Mouse (Mus musculus) forebrain, embryonic 15.5 days (tissue): Measurements from ENCODE around the gene Ank3. TPM values are rescaled to one million over a fixed set of nuclear protein-coding genes. Genes with fewer than 3 reads are reported as not detected.
A peak's percentile ranks its signal among the peaks of the same experiment; 100 is the strongest.

Experiments
- ATAC-seq: fragments of 200-750 bp; cut with Nextera tagmentation; replicated peaks from 2 replicates; pipeline ENCODE4 v1.8.0; 2017; ENCODE audit warnings: mild to moderate bottlenecking, moderate TSS enrichment, moderate library complexity
- H3K27ac ChIP-seq: fragments of 300-500 bp; sonication (generic); replicated peaks from 2 replicates; pipeline ENCODE4 v1.5.1; 2015; ENCODE audit warnings: mild to moderate bottlenecking, inconsistent platforms
- H3K27me3 ChIP-seq: fragments of 300-500 bp; sonication (generic); 2 replicates; pipeline ENCODE4 v1.6.1; 2015; ENCODE audit warnings: inconsistent platforms
- H3K36me3 ChIP-seq: fragments of 300-500 bp; sonication (generic); 2 replicates; pipeline ENCODE4 v1.6.1; 2015; ENCODE audit warnings: mild to moderate bottlenecking, inconsistent platforms
- H3K4me1 ChIP-seq: fragments of 300-500 bp; sonication (generic); 2 replicates; pipeline ENCODE4 v1.6.1; 2015; ENCODE audit warnings: inconsistent platforms
- H3K4me2 ChIP-seq: fragments of 300-500 bp; sonication (generic); replicated peaks from 2 replicates; pipeline ENCODE4 v1.6.1; 2015; ENCODE audit warnings: mild to moderate bottlenecking, inconsistent platforms
- H3K4me3 ChIP-seq: fragments of 300-500 bp; sonication (generic); 2 replicates; pipeline ENCODE4 v1.5.1; 2015; ENCODE audit warnings: mild to moderate bottlenecking, inconsistent platforms
- H3K9ac ChIP-seq: fragments of 300-500 bp; sonication (generic); replicated peaks from 2 replicates; pipeline ENCODE4 v1.6.1; 2015; ENCODE audit warnings: mild to moderate bottlenecking, inconsistent platforms
- H3K9me3 ChIP-seq: fragments of 300-500 bp; sonication (generic); 2 replicates; pipeline ENCODE4 v1.6.1; 2016; ENCODE audit warnings: inconsistent platforms
- WGBS: fragments of 180-500 bp; shearing (Covaris S2); methylation state at CpG from one replicate; pipeline ENCODE4 v1.1.7; 2015; ENCODE audit warnings: mixed read lengths; 5-methylcytosine and 5-hydroxymethylcytosine counted together
- polyA plus RNA-seq: library from polyadenylated mRNA; unstranded; fragments of >200 nt; fragmentation: Nextera tagmentation; extraction: Ambion mirVana; gene quantifications from 2 replicates; pipeline ENCODE4 v1.2.1, GENCODE M21; 2015

The Ank3 gene
- polyA plus RNA-seq, 1 experiment from 2014 or later: 91.2 TPM

DNA sequence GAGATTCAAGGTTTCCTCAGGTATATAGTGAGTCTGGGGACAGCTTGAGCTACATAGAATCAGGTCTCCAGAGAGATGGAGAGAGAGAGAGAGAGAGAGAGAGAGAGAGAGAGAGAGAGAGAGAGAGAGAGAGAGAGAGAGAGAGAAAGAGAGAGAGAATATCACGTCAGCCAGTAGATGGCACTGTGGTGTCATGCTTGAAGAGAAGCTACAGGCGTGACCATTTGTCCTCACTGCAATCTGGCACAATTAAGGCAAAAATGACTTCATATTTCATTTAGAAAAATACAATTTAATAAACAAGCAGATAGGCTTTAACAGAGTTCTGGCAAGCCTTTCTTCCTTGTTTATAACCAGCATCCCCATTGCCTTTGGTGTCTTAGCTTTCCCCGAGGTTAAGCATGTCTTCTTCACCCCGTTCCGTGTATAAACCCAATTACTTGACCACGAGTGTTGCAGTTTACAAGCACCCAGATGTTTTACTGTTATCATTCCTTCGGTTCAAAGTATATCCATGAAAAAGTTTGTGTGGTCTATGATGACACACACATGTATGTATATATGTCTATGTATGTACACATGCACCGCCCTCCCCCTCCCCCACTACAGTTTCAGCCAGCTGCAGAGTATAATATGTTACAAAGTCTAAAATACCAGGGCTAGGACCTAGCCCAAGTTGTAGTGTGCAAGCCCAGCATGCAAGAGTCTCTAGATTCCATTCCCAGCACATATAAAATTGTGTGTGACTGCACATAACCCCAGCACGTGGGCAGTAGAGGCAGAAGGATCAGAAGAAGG, 53.8 kb downstream of the Ank3 start:
- H3K4me3 ChIP-seq: no peak overlapping the region
- ATAC-seq: peak; percentile 52; the same call in 1 of the 2 replicates
- 0 out of 2 replicates have a peak, but pooled peaks cover 3% of the 10 kb centered on the region for H3K4me1 ChIP-seq
- no peak overlapping the region for H3K27ac ChIP-seq
- H3K9me3 ChIP-seq: no peaks in the 10 kb centered on the region
- H3K4me2 ChIP-seq: no peak overlapping the region
- H3K27me3 ChIP-seq: no peaks in the 10 kb centered on the region
- 61% methylated on average over 9 of the region's 9 CpGs for WGBS
- no peak overlapping the region for H3K9ac ChIP-seq
- no peaks in the 10 kb centered on the region for H3K36me3 ChIP-seq

DNA sequence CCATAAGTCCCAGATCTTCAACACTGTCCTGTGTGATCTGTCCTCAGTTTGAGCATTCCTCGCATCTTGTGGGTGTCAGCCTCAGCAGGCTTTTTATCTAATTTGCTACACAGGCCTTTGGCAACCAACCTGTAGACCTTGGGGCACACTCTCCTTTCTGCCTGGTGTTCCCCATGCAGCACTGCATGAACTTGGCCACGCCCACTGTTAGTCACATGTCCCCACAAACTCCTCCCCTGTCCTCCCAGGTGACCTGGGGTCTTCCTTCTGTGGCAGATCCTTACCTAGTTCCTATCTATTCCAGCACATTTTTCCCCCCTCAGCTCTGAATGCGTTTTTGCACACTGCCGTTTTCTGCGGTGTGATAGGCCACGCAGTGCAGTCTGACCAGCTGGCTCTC, 55.0 kb downstream of the Ank3 start:
- H3K27me3 ChIP-seq: no peaks in the 10 kb centered on the region
- H3K36me3 ChIP-seq: no peaks in the 10 kb centered on the region
- H3K9me3 ChIP-seq: no peaks in the 10 kb centered on the region
- no peak overlapping the region for H3K4me3 ChIP-seq
- no peak for ATAC-seq
- no peak overlapping the region for H3K9ac ChIP-seq
- 0 out of 2 replicates have a peak, but pooled peaks cover 3% of the 10 kb centered on the region for H3K4me1 ChIP-seq
- no peak overlapping the region for H3K27ac ChIP-seq
- 91% methylated on average over 6 of the region's 6 CpGs for WGBS
- no peak overlapping the region for H3K4me2 ChIP-seq

DNA sequence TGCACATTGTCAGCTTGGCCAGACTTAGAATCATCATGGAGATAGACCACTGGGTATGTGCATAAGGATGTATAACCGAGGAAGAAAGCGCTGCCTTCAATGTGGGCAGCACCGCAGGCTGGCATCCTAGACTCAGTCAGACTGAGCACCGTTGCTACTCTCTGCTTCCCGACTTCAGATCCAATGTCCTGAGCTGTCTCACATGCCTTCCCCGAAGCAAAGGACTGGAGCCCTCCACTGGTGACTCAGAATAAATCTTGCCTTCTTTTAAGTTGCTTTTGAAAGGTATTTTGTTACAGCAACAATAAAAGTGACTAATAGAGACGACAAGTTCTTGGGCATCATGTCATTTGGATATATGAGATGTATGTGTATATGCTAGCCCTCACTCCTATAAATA, 55.9 kb downstream of the Ank3 start:
- 0 out of 2 replicates have a peak, but pooled peaks cover 3% of the 10 kb centered on the region for H3K4me1 ChIP-seq
- no peaks in the 10 kb centered on the region for H3K27me3 ChIP-seq
- WGBS: 63% methylated on average over 7 of the region's 7 CpGs
- no peak overlapping the region for H3K4me3 ChIP-seq
- no peaks in the 10 kb centered on the region for H3K36me3 ChIP-seq
- no peaks in the 10 kb centered on the region for H3K9me3 ChIP-seq
- ATAC-seq: no peak
- H3K27ac ChIP-seq: no peak overlapping the region
- no peak overlapping the region for H3K9ac ChIP-seq
- no peak overlapping the region for H3K4me2 ChIP-seq

DNA sequence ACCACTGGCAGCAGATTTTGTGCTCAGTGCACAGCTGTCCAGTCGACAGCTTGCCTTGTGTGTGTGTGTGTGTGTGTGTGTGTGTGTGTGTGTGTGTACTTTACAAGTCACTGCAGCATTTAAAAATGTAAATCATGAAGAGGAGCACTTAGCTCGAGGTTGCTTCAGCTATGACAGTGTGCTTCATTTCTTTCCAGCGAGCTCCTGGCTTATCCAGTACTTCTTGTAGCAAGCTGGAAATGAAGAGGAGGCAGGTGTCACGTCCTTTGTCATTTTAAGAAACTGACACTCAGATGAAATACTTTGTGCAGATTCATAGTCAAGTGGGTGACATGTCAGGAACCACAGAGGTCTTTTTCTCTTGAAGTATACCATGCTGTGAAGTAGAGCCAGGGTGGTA, 66.3 kb downstream of the Ank3 start:
- Histone ChIP-seq H3K4me1 (peaks cover 48% of the 10 kb centered on the region), H3K27me3 (no peaks in the 10 kb centered on the region), H3K9me3 (no peaks in the 10 kb centered on the region), H3K4me3 (no peak overlapping the region), H3K4me2 (no peak overlapping the region), H3K36me3 (no peaks in the 10 kb centered on the region), H3K27ac (peak overlapping the region; percentile 72), H3K9ac (no peak overlapping the region)
- no peak for ATAC-seq
- 46% methylated on average over 4 of the region's 4 CpGs for WGBS

DNA sequence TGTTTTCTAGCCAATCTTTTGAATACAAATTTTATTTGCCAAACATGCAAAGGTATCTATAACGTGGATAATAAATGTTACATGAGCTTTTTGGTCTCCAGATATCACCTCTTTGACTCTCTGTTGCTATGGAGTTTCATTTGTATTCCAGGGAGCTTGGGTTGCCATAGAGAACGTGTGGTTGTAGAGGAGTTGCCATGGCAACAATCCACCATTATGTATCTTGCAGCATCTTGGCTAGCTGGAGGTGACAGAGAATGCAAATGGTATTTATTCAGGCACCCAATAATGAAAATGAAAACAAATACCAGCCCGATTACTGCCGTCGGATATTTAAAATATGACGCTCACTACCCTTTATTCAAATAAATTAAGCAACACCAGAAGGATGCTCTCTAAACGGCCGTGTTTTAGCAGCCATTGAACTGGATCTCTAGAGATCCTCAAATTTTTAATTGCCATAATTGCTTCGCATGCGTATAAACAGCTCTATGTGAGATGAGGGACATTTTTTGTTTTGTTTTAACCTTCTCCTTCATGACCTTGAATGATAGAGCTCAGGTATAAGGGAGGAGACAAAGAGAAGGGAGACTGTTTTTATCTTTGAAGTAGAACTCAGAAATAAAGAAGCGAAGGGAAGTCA, 67.1 kb downstream of the Ank3 start:
- Histone ChIP-seq H3K27me3 (no peaks in the 10 kb centered on the region), H3K9me3 (no peaks in the 10 kb centered on the region), H3K4me3 (peak overlapping the region; percentile 13; the same call in 1 of the 2 replicates), H3K4me1 (peaks cover 48% of the 10 kb centered on the region), H3K4me2 (peak overlapping the region; percentile 31), H3K27ac (peak overlapping the region; percentile 89), H3K36me3 (no peaks in the 10 kb centered on the region), H3K9ac (no peak overlapping the region)
- 12% methylated on average over 11 of the region's 11 CpGs for WGBS
- peak; percentile 90 for ATAC-seq

DNA sequence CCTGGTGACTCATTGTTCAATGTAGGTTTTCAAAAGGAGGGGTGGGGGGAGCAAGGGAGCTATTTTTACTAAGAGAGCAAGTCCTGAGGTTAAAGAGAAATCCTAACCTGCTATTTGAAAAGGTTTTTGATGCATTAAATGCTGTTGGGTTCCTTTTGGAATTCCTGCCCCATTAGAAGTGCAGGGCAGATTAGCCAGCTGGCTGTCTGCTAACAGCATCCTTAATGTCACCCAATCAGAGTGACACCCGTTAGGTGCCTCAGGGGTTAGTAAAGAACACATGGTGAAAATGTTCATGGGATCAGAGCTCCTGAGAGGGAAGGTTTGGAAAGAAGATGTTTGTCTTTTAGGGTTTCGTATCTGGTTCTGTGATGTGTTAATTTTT, 67.6 kb downstream of the Ank3 start:
- Histone ChIP-seq H3K27me3 (no peaks in the 10 kb centered on the region), H3K27ac (peak overlapping the region; percentile 89), H3K4me3 (no peak overlapping the region), H3K36me3 (no peaks in the 10 kb centered on the region), H3K9me3 (no peaks in the 10 kb centered on the region), H3K4me2 (0 out of 2 replicates have a peak overlapping the region, but pooled peaks have one; percentile 31), H3K9ac (no peak overlapping the region), H3K4me1 (peaks cover 48% of the 10 kb centered on the region)
- peak; percentile 51; the same call in 1 of the 2 replicates for ATAC-seq
- WGBS: 23% methylated on average over 2 of the region's 2 CpGs

DNA sequence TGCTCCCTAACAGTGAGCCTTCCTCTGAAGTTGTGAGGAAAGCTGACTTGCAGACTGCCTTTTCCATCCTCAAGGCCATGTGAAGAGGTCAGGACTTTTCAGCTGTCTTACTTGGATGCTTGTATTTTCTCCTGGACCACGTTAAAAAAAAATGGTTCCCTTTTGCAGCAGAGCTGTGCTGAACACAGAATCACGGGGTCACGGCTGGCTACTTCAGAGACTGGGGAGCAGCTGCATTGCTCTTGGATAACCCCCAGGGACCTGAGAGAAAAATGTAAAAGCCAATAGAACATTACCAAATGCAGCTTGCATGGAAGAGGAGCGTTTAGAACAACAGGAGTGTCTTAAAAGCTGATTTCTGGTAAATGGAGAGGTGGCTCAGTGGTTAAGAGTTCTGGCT, 68.0 kb downstream of the Ank3 start:
- Histone ChIP-seq H3K9me3 (no peaks in the 10 kb centered on the region), H3K27me3 (no peaks in the 10 kb centered on the region), H3K36me3 (no peaks in the 10 kb centered on the region), H3K4me1 (peaks cover 48% of the 10 kb centered on the region), H3K4me3 (no peak overlapping the region), H3K4me2 (no peak overlapping the region), H3K9ac (no peak overlapping the region), H3K27ac (peak overlapping the region; percentile 89)
- WGBS: 47% methylated on average over 4 of the region's 4 CpGs
- no peak for ATAC-seq

DNA sequence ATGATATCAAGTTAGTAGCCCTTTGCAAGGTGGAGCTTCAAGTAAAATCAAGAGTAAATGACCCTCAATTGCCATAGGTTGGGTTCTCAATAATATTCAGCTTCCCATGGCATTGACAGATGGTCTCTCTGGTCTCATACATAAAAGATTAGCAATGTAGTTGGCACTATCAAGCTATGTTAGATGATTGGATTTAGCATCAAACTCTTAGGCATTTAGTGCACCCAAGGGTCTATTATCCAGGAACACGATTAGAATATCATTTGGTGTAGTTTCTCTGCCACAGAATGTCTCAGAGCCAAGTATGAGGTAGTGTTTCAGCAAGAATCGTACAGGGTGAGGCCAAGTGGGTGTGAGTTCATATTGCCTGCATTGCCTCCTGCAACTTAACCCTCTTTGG, 68.6 kb downstream of the Ank3 start:
- Histone ChIP-seq H3K4me2 (no peak overlapping the region), H3K9ac (no peak overlapping the region), H3K27ac (peak overlapping the region; percentile 89), H3K36me3 (no peaks in the 10 kb centered on the region), H3K27me3 (no peaks in the 10 kb centered on the region), H3K4me1 (peaks cover 48% of the 10 kb centered on the region), H3K9me3 (no peaks in the 10 kb centered on the region), H3K4me3 (no peak overlapping the region)
- WGBS: 47% methylated on average over 2 of the region's 2 CpGs
- ATAC-seq: peak; percentile 21

DNA sequence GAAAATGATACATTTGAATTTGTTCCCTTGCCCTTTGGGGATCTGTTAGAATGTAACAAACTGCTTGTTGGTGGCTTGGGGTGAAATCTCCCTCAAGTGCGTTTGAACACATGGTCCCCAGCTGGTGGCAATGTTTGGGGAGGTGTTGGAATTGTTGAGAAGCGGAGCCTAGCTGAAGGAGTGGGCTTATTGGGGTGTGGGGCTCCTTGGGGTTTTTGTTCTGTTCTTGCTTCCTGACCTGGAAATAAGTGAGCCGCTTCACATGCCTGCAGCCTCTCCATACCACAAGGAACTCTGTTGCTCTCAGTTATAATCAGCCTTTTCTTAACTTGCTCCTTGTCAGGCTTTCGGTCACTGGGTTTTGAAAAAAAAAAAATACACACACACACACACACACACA, 73.3 kb downstream of the Ank3 start:
- Histone ChIP-seq H3K9me3 (no peaks in the 10 kb centered on the region), H3K4me2 (no peak overlapping the region), H3K9ac (no peak overlapping the region), H3K27ac (no peak overlapping the region), H3K36me3 (no peaks in the 10 kb centered on the region), H3K27me3 (no peaks in the 10 kb centered on the region), H3K4me3 (no peak overlapping the region), H3K4me1 (peaks cover 25% of the 10 kb centered on the region)
- ATAC-seq: no peak
- WGBS: 35% methylated on average over 4 of the region's 4 CpGs

DNA sequence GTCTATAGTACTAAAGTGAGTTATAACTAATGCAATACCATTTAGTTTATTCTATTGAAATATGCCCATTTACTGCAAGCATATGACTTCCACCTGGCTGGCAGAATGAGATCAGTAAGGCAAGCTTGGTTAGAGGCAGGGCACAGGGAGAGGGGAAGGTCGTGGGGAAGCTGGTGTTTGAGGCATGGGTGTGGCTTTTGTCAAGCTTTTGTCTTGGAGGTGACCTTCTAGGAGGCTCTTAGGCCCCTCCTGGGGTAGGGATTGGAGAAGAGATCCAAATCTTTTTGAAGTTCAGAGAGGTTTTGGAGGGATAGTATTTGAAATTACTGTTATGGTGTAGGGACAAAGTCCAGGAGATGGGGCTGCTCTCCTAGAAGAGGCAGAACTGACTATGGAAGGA, 78.3 kb downstream of the Ank3 start:
- Histone ChIP-seq H3K27me3 (no peaks in the 10 kb centered on the region), H3K9ac (no peak overlapping the region), H3K4me2 (no peak overlapping the region), H3K36me3 (no peaks in the 10 kb centered on the region), H3K4me3 (no peak overlapping the region), H3K9me3 (no peaks in the 10 kb centered on the region), H3K27ac (no peak overlapping the region), H3K4me1 (0 out of 2 replicates have a peak, but pooled peaks cover 3% of the 10 kb centered on the region)
- WGBS: 23% methylated on average over 1 of the region's 1 CpGs
- ATAC-seq: no peak

DNA sequence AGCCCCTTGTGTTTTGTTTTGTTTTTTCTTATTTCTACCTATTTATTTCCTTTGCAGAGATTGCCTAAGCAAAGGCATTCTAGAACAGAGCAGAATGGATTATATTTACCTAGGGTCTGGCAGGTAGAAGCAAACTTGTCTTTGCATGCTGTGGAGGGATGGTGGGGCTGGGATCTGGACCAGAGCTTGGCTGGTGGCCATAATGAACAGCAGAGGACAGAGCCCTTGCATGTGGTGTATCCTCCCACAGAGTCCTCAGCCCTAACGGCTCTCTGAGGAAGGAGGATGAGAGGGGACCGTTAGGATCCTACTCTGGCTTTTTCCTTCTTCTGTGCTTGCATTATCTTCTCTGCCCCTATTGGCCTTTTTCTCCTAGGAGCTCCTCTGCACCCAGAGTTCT, 79.1 kb downstream of the Ank3 start:
- Histone ChIP-seq H3K36me3 (no peaks in the 10 kb centered on the region), H3K27ac (no peak overlapping the region), H3K4me3 (no peak overlapping the region), H3K4me2 (no peak overlapping the region), H3K4me1 (0 out of 2 replicates have a peak, but pooled peaks cover 3% of the 10 kb centered on the region), H3K27me3 (no peaks in the 10 kb centered on the region), H3K9ac (no peak overlapping the region), H3K9me3 (no peaks in the 10 kb centered on the region)
- no peak for ATAC-seq
- WGBS: 75% methylated on average over 2 of the region's 2 CpGs

DNA sequence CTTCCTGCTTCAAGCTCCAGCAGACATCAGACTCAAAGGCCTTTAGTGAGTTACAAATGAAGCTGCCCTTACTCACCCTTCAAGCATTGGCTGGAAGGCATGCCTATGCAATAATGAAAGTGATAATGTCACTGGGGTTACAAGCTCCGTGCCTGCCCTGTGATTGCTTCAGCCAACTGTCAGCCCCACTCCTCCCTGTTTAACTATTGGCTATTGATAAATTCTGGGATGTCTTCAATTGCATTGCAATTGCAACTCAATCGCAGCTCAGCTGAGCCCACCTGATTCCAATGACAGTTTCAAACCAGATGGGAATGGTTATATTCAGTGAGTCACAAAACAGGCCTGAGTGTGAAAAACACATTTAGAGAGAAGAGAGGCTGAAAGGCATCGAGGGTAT, 80.3 kb downstream of the Ank3 start:
- no peak overlapping the region for H3K9ac ChIP-seq
- no peak for ATAC-seq
- no peaks in the 10 kb centered on the region for H3K27me3 ChIP-seq
- H3K27ac ChIP-seq: no peak overlapping the region
- H3K36me3 ChIP-seq: no peaks in the 10 kb centered on the region
- H3K4me3 ChIP-seq: no peak overlapping the region
- no peak overlapping the region for H3K4me2 ChIP-seq
- 0 out of 2 replicates have a peak, but pooled peaks cover 3% of the 10 kb centered on the region for H3K4me1 ChIP-seq
- WGBS: 62% methylated on average over 3 of the region's 3 CpGs
- no peaks in the 10 kb centered on the region for H3K9me3 ChIP-seq
